Mouse (Mus musculus) adrenal gland, postnatal 10 days (tissue): ENCODE measurements around the gene Hap1. TPM values are rescaled to one million over a fixed set of nuclear protein-coding genes. Genes with fewer than 3 reads are reported as not detected.
"Not testable (repeated sequence)": the region's sequence is repeated elsewhere in the genome, so short reads cannot be mapped to it uniquely, and the experiment has no call there.

Source experiments
- DNase-seq: peaks from one replicate; pipeline ENCODE4 v3.0.0; 2021; ENCODE audit warnings: mixed read lengths
- total RNA-seq, 2 experiments: library from RNA; stranded (reverse); gene quantifications; 2 replicates each; pipeline ENCODE4 v1.2.3; 2021

The Hap1 gene
- total RNA-seq, 2 experiments from 2014 or later, result 42.8 to 54.2 TPM

GRCm38 (mm10) chr11:100391081-100391883 lies 35.4 kb upstream of the Hap1 start:
- peak; percentile 70 for DNase-seq

DNA sequence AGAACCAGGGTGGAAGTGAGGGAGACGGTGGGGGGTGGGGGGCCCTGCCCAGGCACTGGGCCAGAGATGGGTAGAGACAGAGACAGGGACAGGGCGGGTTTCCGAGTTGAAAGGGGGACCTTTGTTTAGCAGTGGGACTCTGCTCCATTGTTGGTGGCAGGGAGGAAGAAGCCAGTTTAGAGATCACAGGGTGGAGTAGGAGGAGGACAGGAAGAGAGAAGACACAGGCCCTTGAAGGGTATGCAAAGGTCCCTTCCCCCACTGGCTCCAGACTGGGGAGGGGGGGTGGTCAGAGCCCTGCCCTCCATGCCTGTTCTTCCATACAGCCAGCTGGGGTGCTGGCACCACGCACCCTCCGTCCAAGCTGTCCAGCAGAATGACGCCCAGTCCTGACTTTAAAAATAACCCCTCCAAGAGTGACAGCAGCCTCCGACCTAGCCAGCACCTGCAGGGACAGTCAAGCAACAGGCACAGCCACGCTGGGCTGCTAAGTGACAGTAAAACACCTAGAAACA lies 34.1 kb upstream of the Hap1 start:
- peak; percentile 53 for DNase-seq

GRCm38 (mm10) chr11:100388588-100388987 lies 32.7 kb upstream of the Hap1 start:
- peak; percentile 78 for DNase-seq

DNA sequence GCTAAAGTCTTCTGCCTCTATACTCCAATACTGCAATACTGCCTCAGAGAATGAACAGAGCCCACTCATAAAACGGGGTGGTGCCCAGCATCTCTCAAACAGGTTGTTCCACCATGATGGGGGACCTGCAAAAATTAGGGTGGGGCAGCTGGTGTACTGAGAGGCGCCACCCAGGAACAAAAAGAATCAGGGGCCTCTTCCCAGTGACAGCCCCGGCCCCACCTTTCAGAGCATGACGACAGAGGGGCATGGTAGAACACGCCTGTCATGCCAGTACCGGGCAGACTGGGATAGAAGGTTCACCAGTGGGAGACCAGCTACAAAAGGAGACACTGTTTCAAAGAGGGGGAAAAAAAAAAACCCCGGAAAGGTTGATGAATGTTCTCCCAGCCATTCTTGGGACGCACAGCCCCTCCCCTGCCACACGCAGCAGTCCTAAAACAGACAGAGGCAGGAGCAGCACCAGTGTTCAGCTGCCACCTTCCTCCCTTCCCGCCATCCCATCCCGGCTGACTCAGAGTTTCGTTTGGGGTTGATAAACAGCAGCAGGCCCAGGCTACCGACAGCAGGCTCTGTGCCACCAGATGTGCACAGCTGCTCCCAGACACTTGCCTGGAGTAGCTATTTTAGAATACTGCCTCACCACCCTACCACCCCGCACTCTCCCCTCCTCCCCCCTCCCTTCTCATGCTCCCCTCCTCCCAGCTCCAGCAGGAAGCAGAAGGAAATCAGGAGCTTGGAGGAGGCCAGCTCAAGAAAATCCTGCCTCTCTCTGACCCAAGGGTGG lies 31.9 kb upstream of the Hap1 start:
- peak; percentile 41 for DNase-seq

- no peak for DNase-seq
Observed at GRCm38 (mm10) chr11:100387111-100387510, 31.2 kb upstream of the Hap1 start.

- DNase-seq, result no peak
Observed at GRCm38 (mm10) chr11:100386586-100386985, 30.7 kb upstream of the Hap1 start.

GRCm38 (mm10) chr11:100385016-100385415 lies 29.1 kb upstream of the Hap1 start:
- DNase-seq, result no peak

DNA sequence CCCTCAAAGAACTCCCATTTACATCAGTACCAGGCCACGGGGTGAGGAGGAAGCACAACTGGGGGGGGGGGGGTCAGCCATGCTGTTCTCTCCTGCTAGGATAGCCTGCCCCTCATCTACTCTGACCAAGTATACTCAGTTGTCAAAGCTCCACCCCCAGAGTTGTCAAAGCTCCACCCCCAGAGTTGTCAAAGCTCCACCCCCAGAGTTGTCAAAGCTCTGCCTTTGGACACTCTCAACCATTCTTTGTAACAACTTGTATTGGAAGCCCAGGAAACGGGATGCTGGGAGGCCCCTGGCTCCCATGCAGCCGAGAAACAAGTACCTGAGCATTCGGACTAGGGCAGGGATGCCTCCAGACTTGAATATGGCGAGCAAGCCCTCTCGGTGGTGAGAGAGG lies 26.8 kb upstream of the Hap1 start:
- no peak for DNase-seq

- no peak for DNase-seq
Observed at GRCm38 (mm10) chr11:100379311-100379710, 23.4 kb upstream of the Hap1 start.

DNA sequence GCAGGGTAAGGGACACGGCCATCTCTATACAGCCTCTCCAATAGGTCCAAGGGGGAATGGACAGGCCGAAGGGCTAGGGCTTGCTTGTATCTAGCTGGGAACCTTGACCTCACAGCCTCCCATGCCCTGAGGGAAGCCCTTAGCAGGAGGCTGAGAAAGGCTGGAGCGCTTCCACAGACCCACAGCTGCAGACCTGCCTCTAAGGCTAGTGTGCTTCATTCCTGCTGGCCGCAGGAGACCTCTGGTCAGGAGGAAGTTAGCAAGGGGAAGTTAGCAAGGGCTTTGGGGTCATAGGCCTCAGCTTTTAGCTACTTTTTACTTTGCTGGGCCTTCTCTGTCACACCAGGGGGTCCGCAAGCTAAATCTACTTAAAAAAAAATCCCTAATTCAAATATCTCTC lies 22.5 kb upstream of the Hap1 start:
- DNase-seq, result no peak

- no peak for DNase-seq
Observed at GRCm38 (mm10) chr11:100377989-100378388, 22.1 kb upstream of the Hap1 start.

DNA sequence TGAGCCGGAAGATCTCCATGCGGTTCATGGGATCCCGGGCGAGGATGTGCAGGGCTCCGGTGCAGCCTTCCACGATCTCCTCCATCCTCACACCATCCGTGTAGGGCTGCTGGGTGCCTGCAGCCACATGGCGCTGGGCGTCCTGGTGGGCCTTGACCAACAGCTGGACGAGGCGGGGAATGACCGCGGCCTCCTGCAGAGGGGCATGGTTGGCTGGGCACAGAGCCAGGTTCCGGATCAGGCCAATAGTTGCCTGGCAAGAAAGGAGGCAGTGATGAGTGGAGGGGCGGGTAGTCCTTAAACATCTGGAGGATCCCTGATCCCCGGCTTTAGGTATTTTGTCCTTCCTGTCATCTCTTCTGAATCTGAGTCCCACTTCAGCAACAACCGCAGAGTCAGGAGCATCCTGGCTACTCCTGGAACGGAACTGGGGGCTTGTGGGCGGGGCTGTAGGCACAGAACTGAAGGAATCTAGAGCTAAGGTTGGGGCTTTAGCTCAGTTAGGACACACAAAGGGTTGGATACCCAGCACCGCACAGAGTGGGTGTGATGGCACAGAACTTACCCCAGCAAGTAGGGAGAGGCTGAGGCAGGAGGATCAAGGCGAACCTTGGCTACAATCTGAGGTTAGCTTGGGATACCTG lies 20.9 kb upstream of the Hap1 start:
- no peak for DNase-seq

GRCm38 (mm10) chr11:100376005-100376404 lies 20.1 kb upstream of the Hap1 start:
- DNase-seq, result no peak

DNA sequence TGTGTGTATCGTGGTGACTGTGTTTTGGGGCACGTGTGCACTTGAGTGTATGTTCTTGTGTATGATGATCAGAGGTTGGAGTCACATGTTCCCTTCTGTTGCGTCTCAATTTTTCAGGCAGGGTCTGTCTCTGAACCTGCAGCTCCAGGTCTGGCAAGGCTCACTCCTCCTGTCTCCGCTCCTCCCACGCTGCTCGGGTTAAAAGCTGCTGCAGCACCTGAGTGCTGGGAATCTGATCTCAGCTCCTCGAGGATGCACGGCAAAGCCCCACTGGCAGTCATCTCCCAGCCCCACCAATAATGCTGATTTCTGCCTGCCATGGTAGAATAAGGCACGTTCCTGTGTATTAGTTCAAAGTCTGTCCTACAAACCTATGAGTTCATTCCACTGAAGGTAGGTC lies 19.2 kb upstream of the Hap1 start:
- DNase-seq, result no peak

GRCm38 (mm10) chr11:100371981-100372558 lies 16.1 kb upstream of the Hap1 start:
- no peak for DNase-seq

DNA sequence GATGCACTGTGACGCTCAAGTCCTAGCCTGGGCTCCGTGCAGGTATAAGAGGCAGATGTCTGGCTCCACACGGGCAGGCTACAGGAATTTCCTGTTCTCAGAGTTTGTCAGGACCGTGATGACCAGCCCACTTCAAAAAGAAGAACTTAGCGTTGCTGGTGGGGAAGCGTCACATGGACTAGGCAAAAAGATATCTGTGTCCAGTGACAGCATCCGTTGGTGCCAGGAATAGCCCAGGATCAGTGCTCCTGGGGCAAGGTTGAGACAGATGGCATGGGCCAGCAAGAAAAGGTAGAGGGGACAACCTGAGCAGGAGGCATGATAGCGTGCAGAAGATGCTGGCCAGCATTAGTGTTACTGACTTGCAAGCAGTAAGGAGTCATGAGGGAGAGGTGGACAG lies 13.9 kb upstream of the Hap1 start:
- DNase-seq, result no peak

DNA sequence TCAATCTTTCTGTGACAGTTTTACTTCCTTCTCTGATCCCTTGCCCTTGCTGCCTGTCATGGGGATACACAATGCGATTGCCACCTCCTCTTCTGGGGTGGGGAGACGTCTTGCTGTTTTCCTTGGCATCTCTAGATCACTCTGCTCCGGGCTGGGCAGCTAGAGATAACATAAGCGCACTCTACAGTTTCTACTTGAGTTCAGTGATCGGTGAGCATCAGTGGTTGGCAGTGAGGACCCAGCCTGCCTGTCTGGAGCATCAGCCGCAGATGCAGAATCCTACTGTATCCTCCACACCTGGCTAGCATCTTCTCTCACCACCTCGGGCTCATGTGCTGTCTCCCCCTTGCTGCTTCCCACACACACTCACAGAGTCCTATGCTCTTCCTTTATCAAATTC lies 13.2 kb upstream of the Hap1 start:
- no peak for DNase-seq

- peak; percentile 82 for DNase-seq
Observed at GRCm38 (mm10) chr11:100362979-100363562, 7.1 kb upstream of the Hap1 start.

DNA sequence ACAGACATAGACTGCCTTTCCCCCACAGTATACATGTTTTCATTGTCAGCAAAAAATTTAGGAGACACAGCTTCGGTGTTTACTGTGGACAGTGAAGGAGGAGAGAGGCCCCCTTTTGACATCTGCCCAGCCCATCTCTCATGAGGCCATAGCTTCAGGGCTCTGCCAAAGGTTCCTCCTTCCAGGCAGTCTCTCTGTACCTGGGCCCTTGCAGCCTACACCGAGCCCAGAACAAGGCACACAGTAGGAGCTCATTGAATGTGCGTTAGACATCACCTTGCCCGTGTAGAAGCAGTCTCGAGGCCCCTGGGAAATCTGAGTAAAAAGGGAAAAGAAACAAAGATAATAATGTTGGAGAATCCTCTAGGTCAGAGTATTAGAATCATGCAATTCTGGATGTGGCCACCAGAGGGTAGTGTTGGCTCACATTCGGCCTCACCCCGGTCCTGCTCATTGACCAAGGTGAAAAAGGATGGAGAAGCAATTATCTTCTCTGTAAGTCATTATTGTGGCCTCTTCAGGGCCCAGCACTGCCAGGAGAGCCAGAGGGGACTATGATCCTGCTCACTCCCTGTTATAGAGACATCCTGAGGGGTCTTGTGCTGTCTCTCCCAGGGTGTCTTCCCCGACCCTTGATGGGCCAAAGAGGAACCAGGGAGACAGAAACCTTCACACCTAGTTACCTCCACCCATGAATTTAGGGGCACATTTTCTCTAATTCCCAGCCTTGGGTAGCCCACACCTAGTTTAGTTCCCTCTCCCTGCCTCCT lies 6.5 kb upstream of the Hap1 start:
- peak; percentile 88 for DNase-seq

- DNase-seq, result not testable (repeated sequence)
Observed at GRCm38 (mm10) chr11:100361059-100361458, 5.1 kb upstream of the Hap1 start.

DNA sequence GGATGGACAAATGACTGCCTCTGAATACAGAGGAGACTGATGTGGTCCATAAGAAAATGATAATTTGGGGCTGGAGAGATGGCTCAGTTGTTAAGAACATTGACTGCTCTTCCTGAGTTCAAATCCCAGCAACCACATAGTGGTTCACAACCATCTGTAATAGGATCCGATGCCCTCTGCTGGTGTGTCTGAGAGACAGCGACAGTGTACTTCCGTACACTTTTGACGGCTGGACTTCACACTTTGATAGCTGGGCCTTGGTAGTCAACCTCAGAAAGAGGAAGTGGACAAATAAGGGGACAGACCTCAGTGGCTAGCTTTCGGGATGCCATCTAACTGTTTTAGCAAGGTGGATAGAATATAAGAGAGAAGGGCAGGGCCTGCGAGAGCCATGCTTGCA lies 4.2 kb upstream of the Hap1 start:
- no peak for DNase-seq
